10 mouse cellular contexts compared by ENCODE assay signal in the genomic region with DNA sequence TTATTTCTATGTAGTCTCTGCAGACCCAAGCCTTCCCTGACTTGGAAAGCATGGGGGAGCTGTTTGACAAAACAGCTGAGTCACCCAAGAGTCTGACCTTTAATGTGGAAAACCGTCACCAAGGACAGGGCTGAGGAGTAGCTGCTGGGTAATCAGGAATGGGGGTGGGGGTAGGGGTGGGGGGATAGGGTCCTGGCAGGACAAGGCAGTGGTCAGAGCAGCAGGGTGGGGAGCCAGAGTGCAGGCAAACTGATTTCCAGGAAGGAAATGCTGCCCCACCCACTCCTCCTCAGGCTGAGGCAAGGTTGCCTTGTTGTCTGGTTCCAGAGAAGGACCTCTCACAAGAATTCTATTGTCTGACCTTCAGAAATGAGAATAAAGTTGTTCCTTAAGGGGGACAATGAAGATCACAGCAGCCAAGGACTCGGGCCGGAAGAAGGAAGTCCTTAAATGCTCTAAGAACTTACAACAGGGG.
DNase-seq lines count a peak whose midpoint lies in the region; ATAC-seq lines count a peak whose summit lies in the region.
"Had no signal": no experiment of that assay in that cellular context is flagged by ENCODE, and none has a peak within 500 bp of the region (broad histone marks: within the 10 kb centered on the region; RNA-seq: fewer than 3 reads in every experiment).

No protein-coding gene starts in this region.

- ATAC-seq in megakaryocyte progenitor cell, adult 5-6 weeks (replicated peaks; ENCODE audit: poor library complexity) = no peak
- ATAC-seq: activated CD4-positive, CD25-positive, alpha-beta regulatory T cell, adult 4 months; forebrain, postnatal 0 days had no signal

- peak; percentile 19 to 22 for DNase-seq in kidney, adult 8-10 months
- DNase-seq in kidney, postnatal 10 days = no peak
- peak; percentile 83 for DNase-seq in R1 (ENCODE audit: low read depth, low spot score)
- peak; percentile 65 for DNase-seq in heart, adult 8-10 months (ENCODE audit: low spot score)
- peak; percentile 25 to 77 for DNase-seq in kidney, postnatal 25 days
- no peak for DNase-seq in natural killer cell, adult 2 months (ENCODE audit: low spot score in 2 of 2)
- DNase-seq: cerebellum, adult 2 months; forebrain, postnatal 0 days had no signal

Comparison
In these comparisons a context has a peak if more than half of its experiments do, and no peak if none do; other contexts are left out.
1. DNase-seq: peak in kidney, adult 8-10 months (2 of 2), R1 (single experiment), heart, adult 8-10 months (single experiment) and kidney, postnatal 25 days (2 of 2); none in kidney, postnatal 10 days (single experiment) and natural killer cell, adult 2 months (0 of 2).